Mouse (Mus musculus): Measurements from ENCODE around the gene Nrip1. TPM values are rescaled to one million over a fixed set of nuclear protein-coding genes. Genes with fewer than 3 reads are reported as not detected.
A peak's percentile ranks its signal among the peaks of the same experiment; 100 is the strongest.

Nrip1 gene
- total RNA-seq, 2 experiments from 2014 or later, result 45.2 to 64.7 TPM

GRCm38 (mm10) chr16:76276271-76276670 is 97.4 kb downstream of the Nrip1 start:
- DNase-seq, result no peak

GRCm38 (mm10) chr16:76275584-76275983 is 98.0 kb downstream of the Nrip1 start:
- DNase-seq, result no peak

GRCm38 (mm10) chr16:76275166-76275565 is 98.5 kb downstream of the Nrip1 start:
- no peak for DNase-seq

- DNase-seq, result no peak
These were observed 106.9 kb downstream of the Nrip1 start for GRCm38 (mm10) chr16:76266635-76267268.

GRCm38 (mm10) chr16:76265874-76266273 is 107.8 kb downstream of the Nrip1 start:
- no peak for DNase-seq

- DNase-seq, result no peak
These were observed 108.3 kb downstream of the Nrip1 start for GRCm38 (mm10) chr16:76265301-76265700.

- DNase-seq, result no peak
These were observed 110.2 kb downstream of the Nrip1 start for GRCm38 (mm10) chr16:76263393-76263792.

- DNase-seq, result no peak
These were observed 113.3 kb downstream of the Nrip1 start for GRCm38 (mm10) chr16:76260296-76260695.

- DNase-seq, result no peak
These were observed 121.8 kb downstream of the Nrip1 start for GRCm38 (mm10) chr16:76251826-76252225.

- DNase-seq, result no peak
These were observed 124.1 kb downstream of the Nrip1 start for GRCm38 (mm10) chr16:76249345-76250091.

- DNase-seq, result peak; percentile 49
These were observed 130.8 kb downstream of the Nrip1 start for GRCm38 (mm10) chr16:76242850-76243249.

- DNase-seq, result no peak
These were observed 132.4 kb downstream of the Nrip1 start for GRCm38 (mm10) chr16:76241266-76241665.

- DNase-seq, result no peak
These were observed 134.3 kb downstream of the Nrip1 start for GRCm38 (mm10) chr16:76239353-76239752.

GRCm38 (mm10) chr16:76238784-76239183 is 134.8 kb downstream of the Nrip1 start:
- no peak for DNase-seq

Measured in adrenal gland, postnatal 10 days (tissue).